Mouse (Mus musculus): Measurements from ENCODE around the gene Bend5. TPM values are rescaled to one million over a fixed set of nuclear protein-coding genes. Genes with fewer than 3 reads are reported as not detected.

Bend5 gene
- total RNA-seq, 4 experiments from 2014 or later = 0.22 to 0.92 (median 0.37) TPM

- peak in 1 of 2 experiments; percentile 14 for DNase-seq (ENCODE audit: low spot score in 2 of 2)
Measured at GRCm38 (mm10) chr4:111485189-111485588, 70.4 kb downstream of the Bend5 start.

GRCm38 (mm10) chr4:111486187-111486586, 71.4 kb downstream of the Bend5 start:
- no peak for DNase-seq (ENCODE audit: low spot score in 2 of 2)

GRCm38 (mm10) chr4:111487233-111487843, 72.5 kb downstream of the Bend5 start:
- no peak for DNase-seq (ENCODE audit: low spot score in 2 of 2)

DNA sequence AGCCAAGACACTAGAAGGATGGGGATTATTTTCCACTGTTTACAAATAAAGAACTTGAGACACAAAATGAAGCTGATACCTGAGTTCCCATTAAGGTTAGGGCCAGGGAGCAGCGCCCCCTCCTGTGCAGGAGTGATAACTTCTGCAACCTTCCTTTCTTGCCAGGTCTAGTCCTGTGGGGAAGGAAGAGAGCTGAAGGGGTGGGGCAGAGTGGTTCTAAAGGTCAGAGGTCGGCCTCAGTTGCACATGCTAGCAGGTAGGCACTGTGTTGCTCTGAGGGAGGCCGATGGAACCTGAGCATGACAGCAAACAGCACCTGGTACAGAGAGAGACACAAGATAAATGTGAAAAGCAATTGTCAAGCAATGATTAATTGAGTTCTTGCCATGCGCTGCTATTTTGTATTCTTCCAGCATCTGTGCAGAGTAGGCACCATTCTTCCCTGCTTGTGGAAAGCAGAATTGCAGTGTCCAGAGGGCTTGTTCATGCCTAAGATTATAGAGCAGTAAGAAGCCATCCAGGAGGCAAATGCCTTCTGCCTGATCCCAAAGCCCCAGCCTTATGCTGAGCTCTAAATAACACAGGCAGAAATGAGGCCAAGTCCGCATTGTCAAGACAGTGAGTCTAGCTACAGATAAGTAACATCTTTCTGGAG, 79.1 kb downstream of the Bend5 start:
- no peak for DNase-seq (ENCODE audit: low spot score in 2 of 2)

DNA sequence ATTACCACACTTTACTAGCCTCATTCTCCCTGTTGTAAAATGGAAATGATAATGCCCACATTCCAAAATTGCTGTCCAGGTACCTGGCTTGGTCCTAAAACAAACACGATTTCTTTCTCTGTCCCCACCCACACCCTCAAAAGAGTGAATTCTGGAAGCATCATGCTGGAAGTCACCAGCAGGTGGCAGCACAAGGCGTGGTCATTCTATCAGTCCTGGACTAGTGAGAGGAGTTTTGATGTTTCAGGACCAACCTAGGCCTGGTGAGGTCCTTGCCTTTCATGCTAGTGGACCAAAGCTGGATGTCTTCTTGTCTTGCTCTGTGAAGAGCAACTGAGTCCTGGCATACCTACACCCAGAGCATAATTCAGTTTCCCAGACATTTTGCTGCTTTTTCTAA, 81.1 kb downstream of the Bend5 start:
- DNase-seq (ENCODE audit: low spot score in 2 of 2) = peak in 1 of 2 experiments; percentile 6

- DNase-seq (ENCODE audit: low spot score in 2 of 2) = no peak
Measured at GRCm38 (mm10) chr4:111498751-111499150, 83.9 kb downstream of the Bend5 start.

DNA sequence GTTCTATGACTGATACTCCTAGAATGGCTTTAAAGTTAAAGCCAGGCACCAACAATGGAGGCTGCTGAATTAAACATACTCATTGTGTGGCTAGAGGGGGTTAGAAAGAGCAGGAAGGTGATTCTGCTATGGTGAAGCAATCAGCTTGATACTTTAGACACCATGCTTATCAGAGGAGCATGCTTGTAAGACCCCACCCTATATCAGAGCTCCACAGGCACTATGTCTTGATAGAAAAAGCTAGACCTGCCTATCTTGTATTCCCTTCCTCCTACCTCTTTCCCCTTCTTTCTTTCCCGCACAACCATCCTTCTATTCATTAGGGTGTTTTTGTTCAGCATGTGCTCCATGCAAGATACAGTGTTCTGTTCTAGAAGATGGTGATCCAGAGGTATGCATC, 86.6 kb downstream of the Bend5 start:
- DNase-seq (ENCODE audit: low spot score in 2 of 2) = no peak

DNA sequence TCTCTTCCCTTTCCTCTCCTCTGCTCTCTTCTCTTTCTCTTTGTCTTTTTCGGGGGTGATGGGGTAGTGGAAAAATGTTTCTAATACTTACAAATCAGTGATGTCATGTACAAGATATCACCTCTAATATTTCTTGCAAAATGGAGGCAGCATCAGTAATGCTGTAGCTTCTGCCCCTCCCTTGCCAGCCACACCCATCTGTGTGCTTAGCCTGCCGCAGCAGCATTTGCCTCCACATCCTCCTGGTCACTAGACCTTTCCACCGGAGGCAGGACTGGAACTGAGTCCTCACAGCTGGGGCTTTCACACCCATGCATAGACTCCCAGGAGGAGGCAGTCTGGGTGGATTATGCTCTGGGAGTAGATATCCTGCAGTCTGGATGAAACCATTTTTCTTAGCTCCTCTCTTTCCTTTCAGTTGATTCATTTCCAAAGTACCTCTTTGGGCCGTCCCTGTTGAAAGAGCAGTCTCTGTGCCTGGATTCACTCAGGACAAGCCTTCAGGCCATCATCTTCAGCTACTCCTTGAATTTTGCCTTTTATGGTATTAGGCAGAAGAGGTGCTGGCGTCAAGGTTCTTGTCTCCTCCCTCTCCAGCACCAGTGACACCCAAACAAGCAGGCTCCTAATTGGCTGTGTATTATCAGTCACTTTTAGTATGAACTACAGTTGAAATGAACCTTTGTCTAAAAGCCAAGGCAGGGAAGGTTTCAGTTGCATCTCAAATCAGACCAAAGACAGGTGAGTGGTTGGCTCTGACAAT, 88.3 kb downstream of the Bend5 start:
- DNase-seq (ENCODE audit: low spot score in 2 of 2) = no peak

DNA sequence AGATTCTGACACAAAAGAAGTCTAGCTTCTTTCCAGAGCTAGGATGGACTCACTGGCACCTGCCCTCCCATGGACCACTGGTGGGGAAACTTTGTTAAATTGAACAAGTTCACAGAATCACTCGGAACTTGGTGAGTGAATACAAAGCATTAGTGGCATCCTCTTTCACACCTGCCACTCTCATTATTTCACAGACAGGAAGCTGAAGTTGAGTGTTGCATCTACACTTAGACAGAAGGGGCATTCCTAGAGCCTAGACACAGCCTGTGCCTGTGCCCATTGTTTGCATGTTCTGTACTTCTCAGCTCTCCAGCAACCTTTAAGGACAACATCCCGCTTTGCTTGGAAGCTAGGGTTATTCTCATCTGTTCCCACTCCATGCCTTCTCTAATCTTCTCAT, 90.1 kb downstream of the Bend5 start:
- no peak for DNase-seq (ENCODE audit: low spot score in 2 of 2)
